Mouse (Mus musculus): ENCODE measurements at regions not wholly inside any gene's neighbourhood (a gene's known extent, or its start where the extent isn't known, plus 50 kb on each side); places are given as distances from the start of the nearest gene placed in this dataset.
A peak's percentile ranks its signal among the peaks of the same experiment; 100 is the strongest.

GRCm38 (mm10) chr9:69814432-69814831, 53.7 kb upstream of the Foxb1 start:
- no peak for DNase-seq (ENCODE audit: extremely low spot score, low spot score)

GRCm38 (mm10) chr9:69823179-69823966, 62.6 kb upstream of the Foxb1 start:
- DNase-seq (ENCODE audit: extremely low spot score, low spot score): no peak

GRCm38 (mm10) chr9:69828428-69828827, 67.7 kb upstream of the Foxb1 start:
- no peak for DNase-seq (ENCODE audit: extremely low spot score, low spot score)

GRCm38 (mm10) chr9:69835396-69835795, 74.7 kb upstream of the Foxb1 start:
- no peak for DNase-seq (ENCODE audit: extremely low spot score, low spot score)

GRCm38 (mm10) chr9:69839198-69839597, 78.5 kb upstream of the Foxb1 start:
- DNase-seq (ENCODE audit: extremely low spot score, low spot score): no peak

- DNase-seq (ENCODE audit: extremely low spot score, low spot score): no peak
These were observed 84.0 kb upstream of the Foxb1 start for GRCm38 (mm10) chr9:69844712-69845111.

GRCm38 (mm10) chr9:69845210-69845609, 84.5 kb upstream of the Foxb1 start:
- DNase-seq (ENCODE audit: extremely low spot score, low spot score): no peak

- DNase-seq (ENCODE audit: extremely low spot score, low spot score): peak; percentile 30
These were observed 95.9 kb upstream of the Foxb1 start for GRCm38 (mm10) chr9:69856621-69857020.

GRCm38 (mm10) chr9:69858619-69859018, 97.9 kb upstream of the Foxb1 start:
- no peak for DNase-seq (ENCODE audit: extremely low spot score, low spot score)

- no peak for DNase-seq (ENCODE audit: extremely low spot score, low spot score)
These were observed 109.4 kb upstream of the Foxb1 start for GRCm38 (mm10) chr9:69870182-69870581.

- no peak for DNase-seq (ENCODE audit: extremely low spot score, low spot score)
These were observed 102.9 kb upstream of the Bnip2 start for GRCm38 (mm10) chr9:69886351-69886750.

GRCm38 (mm10) chr9:69898016-69898415, 91.2 kb upstream of the Bnip2 start:
- no peak for DNase-seq (ENCODE audit: extremely low spot score, low spot score)

GRCm38 (mm10) chr9:69899371-69899770, 89.9 kb upstream of the Bnip2 start:
- peak; percentile 57 for DNase-seq (ENCODE audit: extremely low spot score, low spot score)

- no peak for DNase-seq (ENCODE audit: extremely low spot score, low spot score)
These were observed 88.4 kb upstream of the Bnip2 start for GRCm38 (mm10) chr9:69900871-69901270.

GRCm38 (mm10) chr9:69907123-69907945, 81.9 kb upstream of the Bnip2 start:
- peak; percentile 28 for DNase-seq (ENCODE audit: extremely low spot score, low spot score)

- DNase-seq (ENCODE audit: extremely low spot score, low spot score): no peak
These were observed 78.6 kb upstream of the Bnip2 start for GRCm38 (mm10) chr9:69910621-69911020.

GRCm38 (mm10) chr9:69928126-69928525, 61.1 kb upstream of the Bnip2 start:
- no peak for DNase-seq (ENCODE audit: extremely low spot score, low spot score)

GRCm38 (mm10) chr9:69937863-69938262, 51.4 kb upstream of the Bnip2 start:
- no peak for DNase-seq (ENCODE audit: extremely low spot score, low spot score)
